Mouse (Mus musculus): ENCODE measurements around the gene Matn4. TPM values are rescaled to one million over a fixed set of nuclear protein-coding genes. Genes with fewer than 3 reads are reported as not detected.

Gene Matn4
- polyA plus RNA-seq, 1 experiment from 2014 or later = 2.0 TPM

- Histone ChIP-seq H3K4me1 (ENCODE audit: insufficient read depth, low read length) (peaks cover 8% of the 10 kb centered on the region; the same call in 1 of the 2 replicates), H3K9ac (replicated peaks; ENCODE audit: low read length) (no peak overlapping the region), H3K36me3 (ENCODE audit: insufficient read depth, low read length) (no peaks in the 10 kb centered on the region), H3K27me3 (ENCODE audit: insufficient read depth, low read length) (peaks cover 11% of the 10 kb centered on the region), H3K27ac (ENCODE audit: low read length) (no peak overlapping the region), H3K9me3 (ENCODE audit: low read length) (no peaks in the 10 kb centered on the region), H3K4me2 (replicated peaks; ENCODE audit: low read depth, low read length) (no peak overlapping the region), H3K4me3 (ENCODE audit: low read length) (no peak overlapping the region)
- 75% methylated on average over 3 of the region's 3 CpGs for WGBS
- ATAC-seq (ENCODE audit: low FRiP score, low TSS enrichment) = no peak
Measured at GRCm38 (mm10) chr2:164382971-164383370, 22.0 kb downstream of the Matn4 start.

GRCm38 (mm10) chr2:164381726-164382125, 23.2 kb downstream of the Matn4 start:
- no peak for ATAC-seq (ENCODE audit: low FRiP score, low TSS enrichment)

GRCm38 (mm10) chr2:164377478-164378426, 27.2 kb downstream of the Matn4 start:
- no peak overlapping the region for H3K27ac ChIP-seq (ENCODE audit: low read length)
- no peak overlapping the region for H3K4me2 ChIP-seq (replicated peaks; ENCODE audit: low read depth, low read length)
- H3K4me1 ChIP-seq (ENCODE audit: insufficient read depth, low read length) = no peaks in the 10 kb centered on the region
- H3K9ac ChIP-seq (replicated peaks; ENCODE audit: low read length) = no peak overlapping the region
- H3K4me3 ChIP-seq (ENCODE audit: low read length) = no peak overlapping the region
- no peaks in the 10 kb centered on the region for H3K9me3 ChIP-seq (ENCODE audit: low read length)
- H3K36me3 ChIP-seq (ENCODE audit: insufficient read depth, low read length) = no peaks in the 10 kb centered on the region
- WGBS = 80% methylated on average over 15 of the region's 15 CpGs
- no peak for ATAC-seq (ENCODE audit: low FRiP score, low TSS enrichment)
- H3K27me3 ChIP-seq (ENCODE audit: insufficient read depth, low read length) = no peaks in the 10 kb centered on the region

More at GRCm38 (mm10) chr2:164381726-164382125, 23.2 kb downstream of the Matn4 start:
- Histone ChIP-seq H3K36me3 (ENCODE audit: insufficient read depth, low read length) (no peaks in the 10 kb centered on the region), H3K4me3 (ENCODE audit: low read length) (no peak overlapping the region), H3K9ac (replicated peaks; ENCODE audit: low read length) (no peak overlapping the region), H3K4me2 (replicated peaks; ENCODE audit: low read depth, low read length) (no peak overlapping the region), H3K4me1 (ENCODE audit: insufficient read depth, low read length) (peaks cover 8% of the 10 kb centered on the region; the same call in 1 of the 2 replicates), H3K27me3 (ENCODE audit: insufficient read depth, low read length) (peaks cover 3% of the 10 kb centered on the region; the same call in 1 of the 2 replicates), H3K27ac (ENCODE audit: low read length) (no peak overlapping the region), H3K9me3 (ENCODE audit: low read length) (no peaks in the 10 kb centered on the region)
- WGBS = 81% methylated on average over 8 of the region's 8 CpGs

- no peaks in the 10 kb centered on the region for H3K4me1 ChIP-seq (ENCODE audit: insufficient read depth, low read length)
- H3K9ac ChIP-seq (replicated peaks; ENCODE audit: low read length) = no peak overlapping the region
- ATAC-seq (ENCODE audit: low FRiP score, low TSS enrichment) = no peak
- no peaks in the 10 kb centered on the region for H3K27me3 ChIP-seq (ENCODE audit: insufficient read depth, low read length)
- no peaks in the 10 kb centered on the region for H3K9me3 ChIP-seq (ENCODE audit: low read length)
- H3K27ac ChIP-seq (ENCODE audit: low read length) = no peak overlapping the region
- H3K4me3 ChIP-seq (ENCODE audit: low read length) = no peak overlapping the region
- no peak overlapping the region for H3K4me2 ChIP-seq (replicated peaks; ENCODE audit: low read depth, low read length)
- no peaks in the 10 kb centered on the region for H3K36me3 ChIP-seq (ENCODE audit: insufficient read depth, low read length)
- 48% methylated on average over 4 of the region's 4 CpGs for WGBS
Measured at GRCm38 (mm10) chr2:164373187-164373586, 31.8 kb downstream of the Matn4 start.

- no peak for ATAC-seq (ENCODE audit: low FRiP score, low TSS enrichment)
- Histone ChIP-seq H3K36me3 (ENCODE audit: insufficient read depth, low read length) (no peaks in the 10 kb centered on the region), H3K9ac (replicated peaks; ENCODE audit: low read length) (no peak overlapping the region), H3K27me3 (ENCODE audit: insufficient read depth, low read length) (no peaks in the 10 kb centered on the region), H3K4me3 (ENCODE audit: low read length) (no peak overlapping the region), H3K27ac (ENCODE audit: low read length) (no peak overlapping the region), H3K9me3 (ENCODE audit: low read length) (no peaks in the 10 kb centered on the region), H3K4me2 (replicated peaks; ENCODE audit: low read depth, low read length) (no peak overlapping the region), H3K4me1 (ENCODE audit: insufficient read depth, low read length) (no peaks in the 10 kb centered on the region)
- WGBS = 27% methylated on average over 3 of the region's 3 CpGs
Measured at GRCm38 (mm10) chr2:164372408-164373053, 32.4 kb downstream of the Matn4 start.

GRCm38 (mm10) chr2:164371371-164371770, 33.6 kb downstream of the Matn4 start:
- Histone ChIP-seq H3K27me3 (ENCODE audit: insufficient read depth, low read length) (no peaks in the 10 kb centered on the region), H3K4me1 (ENCODE audit: insufficient read depth, low read length) (no peaks in the 10 kb centered on the region), H3K9ac (replicated peaks; ENCODE audit: low read length) (no peak overlapping the region), H3K4me3 (ENCODE audit: low read length) (no peak overlapping the region), H3K9me3 (ENCODE audit: low read length) (no peaks in the 10 kb centered on the region), H3K27ac (ENCODE audit: low read length) (no peak overlapping the region), H3K4me2 (replicated peaks; ENCODE audit: low read depth, low read length) (no peak overlapping the region), H3K36me3 (ENCODE audit: insufficient read depth, low read length) (no peaks in the 10 kb centered on the region)
- 84% methylated on average over 3 of the region's 3 CpGs for WGBS
- ATAC-seq (ENCODE audit: low FRiP score, low TSS enrichment) = no peak

- Histone ChIP-seq H3K9me3 (ENCODE audit: low read length) (no peaks in the 10 kb centered on the region), H3K4me3 (ENCODE audit: low read length) (no peak overlapping the region), H3K4me1 (ENCODE audit: insufficient read depth, low read length) (no peaks in the 10 kb centered on the region), H3K27me3 (ENCODE audit: insufficient read depth, low read length) (no peaks in the 10 kb centered on the region), H3K36me3 (ENCODE audit: insufficient read depth, low read length) (no peaks in the 10 kb centered on the region), H3K27ac (ENCODE audit: low read length) (no peak overlapping the region), H3K9ac (replicated peaks; ENCODE audit: low read length) (no peak overlapping the region), H3K4me2 (replicated peaks; ENCODE audit: low read depth, low read length) (no peak overlapping the region)
- no peak for ATAC-seq (ENCODE audit: low FRiP score, low TSS enrichment)
- 79% methylated on average over 6 of the region's 6 CpGs for WGBS
Measured at GRCm38 (mm10) chr2:164368620-164369105, 36.3 kb downstream of the Matn4 start.

GRCm38 (mm10) chr2:164366947-164367346, 38.0 kb downstream of the Matn4 start:
- no peak for ATAC-seq (ENCODE audit: low FRiP score, low TSS enrichment)
- Histone ChIP-seq H3K4me3 (ENCODE audit: low read length) (no peak overlapping the region), H3K4me2 (replicated peaks; ENCODE audit: low read depth, low read length) (no peak overlapping the region), H3K27me3 (ENCODE audit: insufficient read depth, low read length) (0 out of 2 replicates have a peak, but pooled peaks cover 3% of the 10 kb centered on the region), H3K9me3 (ENCODE audit: low read length) (no peaks in the 10 kb centered on the region), H3K9ac (replicated peaks; ENCODE audit: low read length) (no peak overlapping the region), H3K27ac (ENCODE audit: low read length) (no peak overlapping the region), H3K4me1 (ENCODE audit: insufficient read depth, low read length) (no peaks in the 10 kb centered on the region), H3K36me3 (ENCODE audit: insufficient read depth, low read length) (no peaks in the 10 kb centered on the region)
- 48% methylated on average over 3 of the region's 3 CpGs for WGBS

- no peak overlapping the region for H3K4me2 ChIP-seq (replicated peaks; ENCODE audit: low read depth, low read length)
- WGBS = 38% methylated on average over 13 of the region's 13 CpGs
Measured at GRCm38 (mm10) chr2:164360974-164361657, 43.8 kb downstream of the Matn4 start.

More at GRCm38 (mm10) chr2:164360974-164361657, 43.8 kb downstream of the Matn4 start:
- Histone ChIP-seq H3K36me3 (ENCODE audit: insufficient read depth, low read length) (no peaks in the 10 kb centered on the region), H3K4me1 (ENCODE audit: insufficient read depth, low read length) (no peaks in the 10 kb centered on the region), H3K9me3 (ENCODE audit: low read length) (no peaks in the 10 kb centered on the region), H3K4me3 (ENCODE audit: low read length) (no peak overlapping the region), H3K27me3 (ENCODE audit: insufficient read depth, low read length) (0 out of 2 replicates have a peak, but pooled peaks cover 6% of the 10 kb centered on the region), H3K27ac (ENCODE audit: low read length) (no peak overlapping the region), H3K9ac (replicated peaks; ENCODE audit: low read length) (no peak overlapping the region)
- no peak for ATAC-seq (ENCODE audit: low FRiP score, low TSS enrichment)
